Comparison of ENCODE assay signal across 1 mouse cellular context in genomic region chr1:183272867-183273818, GRCm38 (mm10).
TF ChIP-seq lines count a peak whose summit lies in the region.

No protein-coding gene starts in this region.

TF ChIP-seq in CH12.LX, 34 proteins besides CTCF, POLR2A, EP300 and RAD21 (continued from another document):
- TF ChIP-seq JUN (IDR thresholded peaks at IDR 0.05; ENCODE audit: insufficient read depth, low read depth, low read length) = no peak
- no peak for TF ChIP-seq CHD1 (IDR thresholded peaks at IDR 0.05; ENCODE audit: low read depth, low read length)
- TF ChIP-seq MAX (IDR thresholded peaks at IDR 0.05; ENCODE audit: low read length) = no peak
- TF ChIP-seq E2F4 (IDR thresholded peaks at IDR 0.05; ENCODE audit: insufficient replicate concordance, low read depth, low read length) = no peak
- TF ChIP-seq HCFC1 (IDR thresholded peaks at IDR 0.05; ENCODE audit: low read depth, low read length) = no peak
- TF ChIP-seq ZMIZ1 (IDR thresholded peaks at IDR 0.05; ENCODE audit: low read depth, low read length) = no peak
- no peak for TF ChIP-seq RCOR1 (conservative IDR thresholded peaks at IDR 0.05; ENCODE audit: low read depth, low read length)
- TF ChIP-seq ZC3H11A (IDR thresholded peaks at IDR 0.05; ENCODE audit: low read depth, low read length) = peak; percentile 39
- peak; percentile 64 for TF ChIP-seq ZNF384 (IDR thresholded peaks at IDR 0.05; ENCODE audit: low read depth, low read length)
- TF ChIP-seq USF2 (conservative IDR thresholded peaks at IDR 0.05; ENCODE audit: low read depth, low read length) = no peak
- TF ChIP-seq CHD2 (IDR thresholded peaks at IDR 0.05; ENCODE audit: low read length) = 0 out of 2 replicates have a peak, but pooled peaks have one; percentile 37
- TF ChIP-seq KAT2A (IDR thresholded peaks at IDR 0.05; ENCODE audit: insufficient replicate concordance, low read length) = no peak
TF ChIP-seq in CH12.LX: peak in this region for 8.
